Mouse (Mus musculus) duodenum, adult 2 months (tissue): ENCODE data around the gene 2310046K23Rik. TPM values are rescaled to one million over a fixed set of nuclear protein-coding genes. Genes with fewer than 3 reads are reported as not detected.

Experiments
- polyA plus RNA-seq: library from polyadenylated mRNA; depleted of rRNA; stranded (reverse); fragments of >200 nt; gene quantifications from 2 replicates; pipeline ENCODE4 v1.2.3, GENCODE M21; 2012; ENCODE audit warnings: low replicate concordance; rRNA removed

Gene 2310046K23Rik
- polyA plus RNA-seq = not detected in 2 replicates

GRCm38 (mm10) chr3:92534411-92534810 lies at the start of gene 2310046K23Rik:
TSS of gene 2310046K23Rik (minus strand) at chr3:92534511.

GRCm38 (mm10) chr3:92573449-92574041 lies 39.2 kb upstream of the 2310046K23Rik start, which contains the start of gene Ivl:
TSS of gene Ivl (minus strand) at chr3:92573735.

GRCm38 (mm10) chr3:92500393-92500792 lies 33.9 kb downstream of the 2310046K23Rik start, which contains the start of gene Sprr4:
TSS of gene Sprr4 (minus strand) at chr3:92500493.

GRCm38 (mm10) chr3:92485863-92486262 lies 48.4 kb downstream of the 2310046K23Rik start, which contains the start of gene Sprr1a:
TSS of gene Sprr1a (minus strand) at chr3:92485895.

Other genes with a start within 250 kb of the 2310046K23Rik start
- gene Sprr2a3, start 249.1 kb downstream of the 2310046K23Rik start, polyA plus RNA-seq = 128 and 424 TPM in 2 replicates
- not detected in 2 replicates for gene Sprr2b, start 217.9 kb downstream of the 2310046K23Rik start, polyA plus RNA-seq
- not detected in 2 replicates for gene Sprr2d, start 195.4 kb downstream of the 2310046K23Rik start, polyA plus RNA-seq
- not detected in 2 replicates for gene Sprr2e, start 182.4 kb downstream of the 2310046K23Rik start, polyA plus RNA-seq
- gene Sprr2f, start 169.3 kb downstream of the 2310046K23Rik start, polyA plus RNA-seq = not detected in 2 replicates
- not detected in 2 replicates for gene Sprr2h, start 148.8 kb downstream of the 2310046K23Rik start, polyA plus RNA-seq
- not detected in 2 replicates for gene Sprr2i, start 126.5 kb downstream of the 2310046K23Rik start, polyA plus RNA-seq
- gene Sprr2j-ps, start 116.4 kb downstream of the 2310046K23Rik start, polyA plus RNA-seq = not detected in 2 replicates
- 10.1 and 10.8 TPM in 2 replicates for gene Gm9774, start 105.1 kb downstream of the 2310046K23Rik start, polyA plus RNA-seq
- not detected in 2 replicates for gene Sprr2k, start 101.9 kb downstream of the 2310046K23Rik start, polyA plus RNA-seq
- gene Sprr1b, start 95.7 kb downstream of the 2310046K23Rik start, polyA plus RNA-seq = not detected in 2 replicates
- 0.33 TPM in 1 of 2 replicates, not detected in the other for gene Sprr3, start 75.8 kb downstream of the 2310046K23Rik start, polyA plus RNA-seq
- gene Sprr1a, start 48.6 kb downstream of the 2310046K23Rik start, polyA plus RNA-seq = 12.2 and 29.6 TPM in 2 replicates
- not detected in 2 replicates for gene Sprr4, start 34.0 kb downstream of the 2310046K23Rik start, polyA plus RNA-seq
- not detected in 2 replicates for gene Ivl, start 39.2 kb upstream of the 2310046K23Rik start, polyA plus RNA-seq
- gene Smcp, start 54.5 kb upstream of the 2310046K23Rik start, polyA plus RNA-seq = 0.26 TPM in 1 of 2 replicates, not detected in the other
- gene 2210017I01Rik, start 73.0 kb upstream of the 2310046K23Rik start, polyA plus RNA-seq = not detected in 2 replicates
- gene Lce6a, start 87.1 kb upstream of the 2310046K23Rik start, polyA plus RNA-seq = not detected in 2 replicates
- not detected in 2 replicates for gene Lce1a1, start 113.8 kb upstream of the 2310046K23Rik start, polyA plus RNA-seq
- 0.19 TPM in 1 of 2 replicates, not detected in the other for gene Lce1b, start 122.4 kb upstream of the 2310046K23Rik start, polyA plus RNA-seq
- not detected in 2 replicates for gene Lce1a2, start 135.8 kb upstream of the 2310046K23Rik start, polyA plus RNA-seq
- 0.27 TPM in 1 of 2 replicates, not detected in the other for gene Lce1c, start 144.7 kb upstream of the 2310046K23Rik start, polyA plus RNA-seq
- gene Lce1d, start 152.7 kb upstream of the 2310046K23Rik start, polyA plus RNA-seq = not detected in 2 replicates
- gene Lce1e, start 174.6 kb upstream of the 2310046K23Rik start, polyA plus RNA-seq = not detected in 2 replicates
- 0.21 TPM in 1 of 2 replicates, not detected in the other for gene Lce1f, start 185.8 kb upstream of the 2310046K23Rik start, polyA plus RNA-seq
- gene Gm38119, start 204.6 kb upstream of the 2310046K23Rik start, polyA plus RNA-seq = not detected in 2 replicates
- gene Lce1g, start 217.8 kb upstream of the 2310046K23Rik start, polyA plus RNA-seq = not detected in 2 replicates
- gene Lce1h, start 230.6 kb upstream of the 2310046K23Rik start, polyA plus RNA-seq = not detected in 2 replicates
- gene Lce1i, start 244.4 kb upstream of the 2310046K23Rik start, polyA plus RNA-seq = not detected in 2 replicates